In genomic region chr12:31350944-31351928, GRCm38 (mm10) we compare ENCODE assay signal across 8 mouse cellular contexts. TPM values are rescaled to one million over a fixed set of nuclear protein-coding genes. Genes with fewer than 3 reads are reported as not detected.
A peak's percentile ranks its signal among the peaks of the same experiment; 100 is the strongest.
DNase-seq lines count a peak whose midpoint lies in the region; ATAC-seq and TF ChIP-seq lines count a peak whose summit lies in the region.

Gene Dld, minus strand, starts transcription at chr12:31351453.

- 0 out of 2 replicates have a peak, but pooled peaks cover 5% of the 10 kb centered on the region for H3K9me3 ChIP-seq in hindbrain, embryonic 10.5 days
- no peaks in the 10 kb centered on the region for H3K9me3 ChIP-seq in lung, postnatal 0 days (ENCODE audit: low read length)

- peak within 1 kb of the TSS; percentile 99 for H3K4me3 ChIP-seq in hindbrain, embryonic 10.5 days
- H3K4me3 ChIP-seq in lung, postnatal 0 days (ENCODE audit: low read depth, low read length), result peak within 1 kb of the TSS; percentile 93

- peak within 1 kb of the TSS; percentile 89 for H3K9ac ChIP-seq in lung, postnatal 0 days (replicated peaks; ENCODE audit: low read depth)

- peaks cover 16% of the 10 kb centered on the region for H3K4me1 ChIP-seq in hindbrain, embryonic 10.5 days (replicated peaks)
- peaks cover 6% of the 10 kb centered on the region; the same call in 1 of the 2 replicates for H3K4me1 ChIP-seq in lung, postnatal 0 days (ENCODE audit: insufficient read depth, low read depth, low read length)

- ATAC-seq in frontal cortex, adult (ENCODE audit: low TSS enrichment), result peak; percentile 100
- ATAC-seq in lung, postnatal 0 days, result peak; percentile 100

- peak; percentile 98 for DNase-seq in MN1 (ENCODE audit: low spot score)
- peak; percentile 95 for DNase-seq in cerebellum, adult 9-10 months
- peak; percentile 96 for DNase-seq in hindbrain, embryonic 10.5 days (ENCODE audit: low spot score)
- DNase-seq in layer of hippocampus, adult 9-11 months, result peak; percentile 96
- DNase-seq in lung, postnatal 0 days (ENCODE audit: low spot score), result peak; percentile 98
- DNase-seq in ovary, postnatal 14 days (ENCODE audit: low spot score), result peak; percentile 91
- peak; percentile 97 for DNase-seq in thymus, postnatal 14 days

- TF ChIP-seq CTCF in lung, postnatal 0 days (IDR thresholded peaks at IDR 0.05), result peak; percentile 21; the same call in 1 of the 2 replicates

- peaks cover 28% of the 10 kb centered on the region for H3K36me3 ChIP-seq in hindbrain, embryonic 10.5 days
- no peaks in the 10 kb centered on the region for H3K36me3 ChIP-seq in lung, postnatal 0 days (ENCODE audit: insufficient read depth, low read length)

- WGBS in hindbrain, embryonic 10.5 days, result 5% methylated on average over 66 of the region's 66 CpGs
- 5% methylated on average over 63 of the region's 66 CpGs for WGBS in lung, postnatal 0 days

- H3K4me2 ChIP-seq in lung, postnatal 0 days (replicated peaks; ENCODE audit: low read depth, low read length), result peak within 1 kb of the TSS; percentile 89

- peak within 1 kb of the TSS; percentile 94 for H3K27ac ChIP-seq in hindbrain, embryonic 10.5 days
- H3K27ac ChIP-seq in lung, postnatal 0 days (ENCODE audit: low read length), result peak within 1 kb of the TSS; percentile 72

- TF ChIP-seq EP300 in lung, postnatal 0 days (IDR thresholded peaks at IDR 0.05), result no peak

- H3K27me3 ChIP-seq in hindbrain, embryonic 10.5 days (ENCODE audit: insufficient read depth, poor library complexity, severe bottlenecking), result no peaks in the 10 kb centered on the region
- H3K27me3 ChIP-seq in lung, postnatal 0 days (replicated peaks; ENCODE audit: insufficient read depth, low read length), result no peaks in the 10 kb centered on the region

RNA-seq across cellular contexts. Expression of gene Dld, which starts in this region (rescaled TPM):
- polyA plus RNA-seq in hindbrain, embryonic 10.5 days (2016; fragmentation: Nextera tagmentation; extraction: Ambion mirVana), result 115 and 129 TPM in 2 replicates
- 71.4 and 75.2 TPM in 2 replicates for polyA plus RNA-seq in lung, postnatal 0 days (2015; fragmentation: Nextera tagmentation; extraction: Ambion mirVana)

Comparison
In these comparisons a context has a peak if more than half of its experiments do, and no peak if none do; other contexts are left out.
1. Peak in every context shown above with its lines: DNase-seq, ATAC-seq, H3K4me3 ChIP-seq and H3K27ac ChIP-seq.